ENCODE assay signal across 8 mouse cellular contexts in the genomic region with DNA sequence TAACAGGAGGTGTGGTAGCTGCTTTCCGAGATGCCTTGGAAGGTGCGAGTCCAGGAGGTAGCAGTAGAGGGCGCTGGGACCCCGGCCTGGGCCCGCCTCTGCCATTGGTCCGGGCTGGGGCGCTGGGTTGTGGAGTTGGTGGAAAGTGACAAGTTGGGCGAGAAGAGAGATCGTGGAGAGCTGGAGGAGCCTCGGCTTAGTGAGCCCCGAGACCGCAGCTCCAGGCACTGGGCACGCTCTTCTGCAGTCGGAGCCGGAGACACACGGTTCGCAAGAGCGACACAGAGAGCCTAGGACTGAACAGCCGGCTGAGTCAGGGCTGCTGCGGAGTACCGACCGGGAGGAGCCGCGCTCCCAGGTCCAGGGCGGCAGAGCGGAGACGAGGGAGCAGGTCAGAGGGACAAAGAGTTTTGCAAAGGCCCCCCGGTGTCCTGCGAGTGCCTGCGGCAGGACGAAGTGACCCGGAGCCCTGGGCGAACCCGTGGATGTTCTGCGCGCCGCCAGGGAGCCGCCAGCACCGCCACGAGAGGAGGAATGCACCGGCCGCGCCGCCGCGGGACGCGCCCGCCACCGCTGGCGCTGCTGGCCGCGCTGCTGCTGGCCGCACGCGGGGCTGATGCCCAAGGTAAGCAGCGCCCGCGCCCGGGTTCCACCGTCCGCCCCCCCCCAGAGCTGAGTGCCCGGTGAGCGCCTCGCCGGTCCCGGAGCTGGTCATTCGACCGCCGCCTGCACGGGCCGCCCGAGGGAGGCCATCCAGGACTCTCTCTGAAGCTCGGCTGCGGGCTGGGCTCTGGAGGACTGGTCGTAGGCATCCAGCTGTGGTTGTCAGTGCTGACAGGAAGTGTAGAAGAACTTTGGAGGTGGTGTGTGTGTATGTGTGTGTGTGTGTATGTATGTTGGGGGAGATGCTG. TPM values are rescaled to one million over a fixed set of nuclear protein-coding genes. Genes with fewer than 3 reads are reported as not detected.
DNase-seq lines count a peak whose midpoint lies in the region; ATAC-seq and TF ChIP-seq lines count a peak whose summit lies in the region.

Ror1 (plus strand) TSS at position 107 of the 911 bp plus-strand sequence.

- H3K36me3 ChIP-seq in hindbrain, embryonic 14.5 days (replicated peaks; ENCODE audit: control insufficient read depth, insufficient read depth): no peaks in the 10 kb centered on the region
- H3K36me3 ChIP-seq in lung, postnatal 0 days (ENCODE audit: insufficient read depth, low read length): no peaks in the 10 kb centered on the region

- peak; percentile 54 for DNase-seq in WW6 (ENCODE audit: low read depth, low spot score)
- DNase-seq in cerebellum, postnatal 14 days: peak; percentile 98
- peak; percentile 83 to 87 for DNase-seq in frontal cortex, postnatal 36 days (ENCODE audit: low spot score in 2 of 2)
- peak; percentile 86 for DNase-seq in hindbrain, embryonic 14.5 days (ENCODE audit: low spot score)
- DNase-seq in layer of hippocampus, postnatal 14 days (ENCODE audit: low spot score in 2 of 2): peak; percentile 90 to 92
- DNase-seq in lung, postnatal 0 days (ENCODE audit: low spot score): peak; percentile 90
- peak; percentile 91 for DNase-seq in ovary, postnatal 36 days (ENCODE audit: low spot score)
- peak; percentile 66 for DNase-seq in thymus, postnatal 36 days

- peak; percentile 83 for TF ChIP-seq CTCF in lung, postnatal 0 days (IDR thresholded peaks at IDR 0.05)

- under 1% methylated on average over 74 of the region's 76 CpGs for WGBS in hindbrain, embryonic 14.5 days
- under 1% methylated on average over 58 of the region's 76 CpGs for WGBS in lung, postnatal 0 days

- peak within 1 kb of the TSS; percentile 99 for H3K4me2 ChIP-seq in hindbrain, embryonic 14.5 days (replicated peaks)
- peak within 1 kb of the TSS; percentile 83 for H3K4me2 ChIP-seq in lung, postnatal 0 days (replicated peaks; ENCODE audit: low read depth, low read length)

- H3K27me3 ChIP-seq in hindbrain, embryonic 14.5 days (ENCODE audit: control insufficient read depth, insufficient read depth, low read length): peaks cover 13% of the 10 kb centered on the region
- no peaks in the 10 kb centered on the region for H3K27me3 ChIP-seq in lung, postnatal 0 days (replicated peaks; ENCODE audit: insufficient read depth, low read length)

- peak within 1 kb of the TSS; percentile 67 for H3K27ac ChIP-seq in hindbrain, embryonic 14.5 days
- H3K27ac ChIP-seq in lung, postnatal 0 days (ENCODE audit: low read length): peak within 1 kb of the TSS; percentile 77

- no peaks in the 10 kb centered on the region for H3K4me1 ChIP-seq in hindbrain, embryonic 14.5 days (replicated peaks; ENCODE audit: control insufficient read depth, insufficient read depth, low read length)
- H3K4me1 ChIP-seq in lung, postnatal 0 days (ENCODE audit: insufficient read depth, low read depth, low read length): no peaks in the 10 kb centered on the region

- peak within 1 kb of the TSS; percentile 65 for H3K9ac ChIP-seq in hindbrain, embryonic 14.5 days
- H3K9ac ChIP-seq in lung, postnatal 0 days (replicated peaks; ENCODE audit: low read depth): peak within 1 kb of the TSS; percentile 58

- peak; percentile 92 for ATAC-seq in hindbrain, embryonic 14.5 days (ENCODE audit: low FRiP score)
- peak; percentile 90 for ATAC-seq in lung, postnatal 0 days

- TF ChIP-seq EP300 in lung, postnatal 0 days (IDR thresholded peaks at IDR 0.05): no peak

- H3K4me3 ChIP-seq in hindbrain, embryonic 14.5 days (replicated peaks; ENCODE audit: low read length): peak within 1 kb of the TSS; percentile 70
- peak within 1 kb of the TSS; percentile 71 for H3K4me3 ChIP-seq in lung, postnatal 0 days (ENCODE audit: low read depth, low read length)

- H3K9me3 ChIP-seq in hindbrain, embryonic 14.5 days (ENCODE audit: control insufficient read depth, low read length): no peaks in the 10 kb centered on the region
- H3K9me3 ChIP-seq in lung, postnatal 0 days (ENCODE audit: low read length): no peaks in the 10 kb centered on the region

RNA-seq across cellular contexts. Expression of gene Ror1, which starts in this region (rescaled TPM):
- 1.5 and 1.8 TPM in 2 replicates for polyA plus RNA-seq in hindbrain, embryonic 14.5 days (2014; fragmentation: Nextera tagmentation; extraction: Ambion mirVana)
- 1 to 10 TPM; 2.6 to 2.9 TPM for total RNA-seq in layer of hippocampus, postnatal 14 days (2021)
- 5.5 and 6.2 TPM in 2 replicates for polyA plus RNA-seq in lung, postnatal 0 days (2015; fragmentation: Nextera tagmentation; extraction: Ambion mirVana)

Comparison
In these comparisons a context has a peak if more than half of its experiments do, and no peak if none do; other contexts are left out.
1. Peak in every context shown above with its lines: DNase-seq, ATAC-seq, H3K4me3 ChIP-seq and H3K27ac ChIP-seq.